Mouse (Mus musculus) stomach, embryonic 16.5 days (tissue): ENCODE data around the gene Ninj1. TPM values are rescaled to one million over a fixed set of nuclear protein-coding genes. Genes with fewer than 3 reads are reported as not detected.

Experiments
- ATAC-seq: fragments of 200-750 bp; cut with Nextera tagmentation; 2 replicates; pipeline ENCODE4 v1.8.0; 2017; ENCODE audit warnings: moderate number of reproducible peaks, moderate TSS enrichment; ENCODE audit not compliant: insufficient read depth, low FRiP score
- H3K27ac ChIP-seq: fragments of 300-500 bp; sonication (generic); 2 replicates; pipeline ENCODE4 v1.5.1; 2014; ENCODE audit warnings: low read length
- H3K27me3 ChIP-seq: fragments of 300-500 bp; sonication (generic); 2 replicates; pipeline ENCODE4 v1.6.1; 2014; ENCODE audit warnings: low read length, control low read depth, mixed read lengths; ENCODE audit not compliant: control insufficient read depth, insufficient read depth
- H3K36me3 ChIP-seq: fragments of 300-500 bp; sonication (generic); 2 replicates; pipeline ENCODE4 v1.6.1; 2014; ENCODE audit warnings: low read length; ENCODE audit not compliant: control insufficient read depth, insufficient read depth
- H3K4me1 ChIP-seq: fragments of 300-500 bp; sonication (generic); 2 replicates; pipeline ENCODE4 v1.6.1; 2014; ENCODE audit warnings: low read length, control low read depth, mixed read lengths; ENCODE audit not compliant: control insufficient read depth, insufficient read depth
- H3K4me2 ChIP-seq: fragments of 300-500 bp; sonication (generic); 2 replicates; pipeline ENCODE4 v1.6.1; 2014; ENCODE audit warnings: low read depth, low read length, mixed read lengths
- H3K4me3 ChIP-seq: fragments of 300-500 bp; sonication (generic); replicated peaks from 2 replicates; pipeline ENCODE4 v1.5.1; 2014; ENCODE audit warnings: mild to moderate bottlenecking, low read length
- H3K9ac ChIP-seq: fragments of 300-500 bp; sonication (generic); 2 replicates; pipeline ENCODE4 v1.6.1; 2014; ENCODE audit warnings: low read length
- H3K9me3 ChIP-seq: fragments of 300-500 bp; sonication (generic); replicated peaks from 2 replicates; pipeline ENCODE4 v1.6.1; 2016; ENCODE audit warnings: low read length, control low read depth; ENCODE audit not compliant: control insufficient read depth
- WGBS: fragments of 180-500 bp; shearing (Covaris S2); extraction: QIAGEN DNeasy Blood & Tissue Kit; methylation state at CpG from one replicate; pipeline ENCODE4 v1.1.7; 2014; 5-methylcytosine and 5-hydroxymethylcytosine counted together
- polyA plus RNA-seq: library from polyadenylated mRNA; unstranded; fragments of >200 nt; fragmentation: Nextera tagmentation; extraction: Ambion mirVana; gene quantifications from 2 replicates; pipeline ENCODE4 v1.2.1, GENCODE M21; 2015

Ninj1 gene
- polyA plus RNA-seq, 1 experiment from 2014 or later, result 61.0 TPM

GRCm38 (mm10) chr13:49243492-49243891, 56.2 kb downstream of the Ninj1 start:
- no peak for ATAC-seq
- no peak overlapping the region for H3K9ac ChIP-seq
- H3K4me1 ChIP-seq, result peaks cover 4% of the 10 kb centered on the region; the same call in 1 of the 2 replicates
- H3K4me3 ChIP-seq, result no peak overlapping the region
- H3K27me3 ChIP-seq, result peaks cover 16% of the 10 kb centered on the region
- H3K27ac ChIP-seq, result no peak overlapping the region
- WGBS, result 91% methylated on average over 2 of the region's 2 CpGs
- H3K36me3 ChIP-seq, result no peaks in the 10 kb centered on the region
- no peak overlapping the region for H3K4me2 ChIP-seq
- no peaks in the 10 kb centered on the region for H3K9me3 ChIP-seq

- ATAC-seq, result no peak
- Histone ChIP-seq H3K9me3 (no peaks in the 10 kb centered on the region), H3K27me3 (peaks cover 16% of the 10 kb centered on the region), H3K4me3 (no peak overlapping the region), H3K4me1 (peaks cover 5% of the 10 kb centered on the region; the same call in 1 of the 2 replicates), H3K27ac (no peak overlapping the region), H3K4me2 (no peak overlapping the region), H3K9ac (no peak overlapping the region), H3K36me3 (no peaks in the 10 kb centered on the region)
- 61% methylated on average over 4 of the region's 4 CpGs for WGBS
These were observed 58.0 kb downstream of the Ninj1 start for GRCm38 (mm10) chr13:49245251-49245650.

Other genes with a start within 250 kb of the Ninj1 start
- 25.4 and 27.8 TPM in 2 replicates for gene Fam120a, start 219.5 kb upstream of the Ninj1 start, polyA plus RNA-seq
- 3.3 and 3.4 TPM in 2 replicates for gene Wnk2, start 39.5 kb upstream of the Ninj1 start, polyA plus RNA-seq
- gene Card19, start 28.6 kb downstream of the Ninj1 start, polyA plus RNA-seq, result 55.7 and 56.4 TPM in 2 replicates
- gene Susd3, start 61.2 kb downstream of the Ninj1 start, polyA plus RNA-seq, result 0.95 and 1.2 TPM in 2 replicates
- gene Fgd3, start 132.8 kb downstream of the Ninj1 start, polyA plus RNA-seq, result 0.40 and 0.51 TPM in 2 replicates
- gene Bicd2, start 154.1 kb downstream of the Ninj1 start, polyA plus RNA-seq, result 26.5 and 26.7 TPM in 2 replicates
- gene Ippk, start 233.8 kb downstream of the Ninj1 start, polyA plus RNA-seq, result 20.0 and 20.8 TPM in 2 replicates